Mouse (Mus musculus): ENCODE measurements around the gene Gucd1. TPM values are rescaled to one million over a fixed set of nuclear protein-coding genes. Genes with fewer than 3 reads are reported as not detected.

The Gucd1 gene
- polyA plus RNA-seq, 1 experiment = 49.1 TPM

- DNase-seq = peak; percentile 30
- 1% methylated on average over 74 of the region's 75 CpGs for WGBS
- H3K4me3 ChIP-seq (replicated peaks; ENCODE audit: extremely low read depth, low read depth, low read length) = peak within 1 kb of the TSS; percentile 8
- TF ChIP-seq POLR2A (IDR thresholded peaks at IDR 0.05; ENCODE audit: borderline replicate concordance, extremely low read depth, low read depth, low read length) = no peak
- peaks cover 7% of the 10 kb centered on the region for H3K4me1 ChIP-seq (ENCODE audit: control insufficient read depth, insufficient read depth, low read length)
Observed at GRCm38 (mm10) chr10:75559676-75560548, 42.1 kb upstream of the Gucd1 start, which contains the start of gene Lrrc75b. Lrrc75b (minus strand) TSS chr10:75560330.

DNA sequence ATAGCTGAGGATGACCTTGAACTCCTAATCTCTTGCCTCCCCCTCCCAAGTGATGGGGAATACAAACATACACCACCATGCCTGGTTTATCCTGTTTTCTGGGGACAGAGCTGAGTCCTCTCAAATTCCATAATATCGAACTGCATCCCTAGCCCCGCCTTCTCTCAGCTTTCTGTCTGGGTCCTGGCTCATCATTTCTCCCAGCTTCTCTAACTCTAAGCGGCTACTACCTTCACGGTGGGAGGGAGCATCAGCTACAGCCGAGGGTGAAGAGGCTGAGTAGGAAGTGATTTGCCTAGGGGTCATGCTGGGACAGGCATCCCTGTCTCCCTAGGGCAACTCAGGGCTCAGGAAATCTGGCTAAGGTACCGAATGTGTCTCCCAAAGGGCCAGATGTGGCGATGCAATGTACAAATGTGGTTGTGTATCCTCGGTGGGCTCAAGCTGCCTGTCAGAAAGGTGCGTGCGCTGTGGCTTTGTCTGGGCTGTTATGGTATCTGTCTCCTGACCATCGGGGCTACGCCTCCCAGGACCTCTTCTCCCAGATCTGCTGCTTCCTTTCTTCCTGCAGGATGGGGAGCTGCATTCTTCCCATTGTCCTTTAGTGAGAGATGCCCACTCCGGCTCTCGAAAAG, 41.4 kb upstream of the Gucd1 start:
- Histone ChIP-seq H3K4me1 (ENCODE audit: control insufficient read depth, insufficient read depth, low read length) (peaks cover 7% of the 10 kb centered on the region), H3K4me3 (replicated peaks; ENCODE audit: extremely low read depth, low read depth, low read length) (no peak overlapping the region)
- DNase-seq = no peak
- TF ChIP-seq CTCF (IDR thresholded peaks at IDR 0.05; ENCODE audit: insufficient read depth, low read length) = no peak
- TF ChIP-seq POLR2A (IDR thresholded peaks at IDR 0.05; ENCODE audit: borderline replicate concordance, extremely low read depth, low read depth, low read length) = no peak
- WGBS = 10% methylated on average over 14 of the region's 14 CpGs

- DNase-seq = no peak
Observed at GRCm38 (mm10) chr10:75558515-75558914, 40.7 kb upstream of the Gucd1 start.

DNA sequence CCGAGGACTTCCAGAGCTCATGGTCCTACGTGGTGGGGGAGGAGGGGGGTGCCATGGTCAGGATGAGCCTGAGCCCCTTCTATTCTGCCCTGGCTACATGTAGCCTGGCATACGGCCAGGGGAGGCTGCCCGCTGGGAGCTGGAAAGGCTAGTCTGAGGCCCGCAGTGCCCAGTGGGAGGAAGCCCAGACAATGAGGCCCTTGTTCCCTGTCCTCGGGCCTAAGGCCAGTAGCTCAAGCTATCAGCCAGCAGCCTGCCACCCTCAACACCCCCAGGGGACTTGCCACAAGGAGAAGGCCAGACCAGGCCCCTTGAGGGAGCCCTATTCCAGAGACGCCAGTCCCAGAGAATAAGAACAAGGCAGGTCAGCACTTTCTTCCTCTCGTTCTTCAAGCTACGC, 38.3 kb upstream of the Gucd1 start:
- no peak overlapping the region for H3K4me3 ChIP-seq (replicated peaks; ENCODE audit: extremely low read depth, low read depth, low read length)
- H3K4me1 ChIP-seq (ENCODE audit: control insufficient read depth, insufficient read depth, low read length) = peaks cover 7% of the 10 kb centered on the region
- DNase-seq = no peak
- WGBS = 63% methylated on average over 9 of the region's 9 CpGs
- TF ChIP-seq CTCF (IDR thresholded peaks at IDR 0.05; ENCODE audit: insufficient read depth, low read length) (no peak), POLR2A (IDR thresholded peaks at IDR 0.05; ENCODE audit: borderline replicate concordance, extremely low read depth, low read depth, low read length) (no peak)

More at GRCm38 (mm10) chr10:75558515-75558914, 40.7 kb upstream of the Gucd1 start:
- Histone ChIP-seq H3K4me3 (replicated peaks; ENCODE audit: extremely low read depth, low read depth, low read length) (no peak overlapping the region), H3K4me1 (ENCODE audit: control insufficient read depth, insufficient read depth, low read length) (peaks cover 7% of the 10 kb centered on the region)
- WGBS = 53% methylated on average over 3 of the region's 3 CpGs
- TF ChIP-seq POLR2A (IDR thresholded peaks at IDR 0.05; ENCODE audit: borderline replicate concordance, extremely low read depth, low read depth, low read length) = no peak

- 81% methylated on average over 6 of the region's 6 CpGs for WGBS
- peaks cover 7% of the 10 kb centered on the region for H3K4me1 ChIP-seq (ENCODE audit: control insufficient read depth, insufficient read depth, low read length)
- DNase-seq = no peak
- TF ChIP-seq POLR2A (IDR thresholded peaks at IDR 0.05; ENCODE audit: borderline replicate concordance, extremely low read depth, low read depth, low read length) = no peak
- TF ChIP-seq CTCF (IDR thresholded peaks at IDR 0.05; ENCODE audit: insufficient read depth, low read length) = no peak
- H3K4me3 ChIP-seq (replicated peaks; ENCODE audit: extremely low read depth, low read depth, low read length) = no peak overlapping the region
Observed at GRCm38 (mm10) chr10:75555557-75555956, 37.8 kb upstream of the Gucd1 start.

GRCm38 (mm10) chr10:75554090-75554489, 36.3 kb upstream of the Gucd1 start:
- no peak for TF ChIP-seq CTCF (IDR thresholded peaks at IDR 0.05; ENCODE audit: insufficient read depth, low read length)
- no peak for TF ChIP-seq POLR2A (IDR thresholded peaks at IDR 0.05; ENCODE audit: borderline replicate concordance, extremely low read depth, low read depth, low read length)
- H3K4me1 ChIP-seq (ENCODE audit: control insufficient read depth, insufficient read depth, low read length) = peaks cover under 1% of the 10 kb centered on the region; the same call in 1 of the 2 replicates
- H3K4me3 ChIP-seq (replicated peaks; ENCODE audit: extremely low read depth, low read depth, low read length) = no peak overlapping the region
- 88% methylated on average over 8 of the region's 8 CpGs for WGBS
- DNase-seq = no peak

DNA sequence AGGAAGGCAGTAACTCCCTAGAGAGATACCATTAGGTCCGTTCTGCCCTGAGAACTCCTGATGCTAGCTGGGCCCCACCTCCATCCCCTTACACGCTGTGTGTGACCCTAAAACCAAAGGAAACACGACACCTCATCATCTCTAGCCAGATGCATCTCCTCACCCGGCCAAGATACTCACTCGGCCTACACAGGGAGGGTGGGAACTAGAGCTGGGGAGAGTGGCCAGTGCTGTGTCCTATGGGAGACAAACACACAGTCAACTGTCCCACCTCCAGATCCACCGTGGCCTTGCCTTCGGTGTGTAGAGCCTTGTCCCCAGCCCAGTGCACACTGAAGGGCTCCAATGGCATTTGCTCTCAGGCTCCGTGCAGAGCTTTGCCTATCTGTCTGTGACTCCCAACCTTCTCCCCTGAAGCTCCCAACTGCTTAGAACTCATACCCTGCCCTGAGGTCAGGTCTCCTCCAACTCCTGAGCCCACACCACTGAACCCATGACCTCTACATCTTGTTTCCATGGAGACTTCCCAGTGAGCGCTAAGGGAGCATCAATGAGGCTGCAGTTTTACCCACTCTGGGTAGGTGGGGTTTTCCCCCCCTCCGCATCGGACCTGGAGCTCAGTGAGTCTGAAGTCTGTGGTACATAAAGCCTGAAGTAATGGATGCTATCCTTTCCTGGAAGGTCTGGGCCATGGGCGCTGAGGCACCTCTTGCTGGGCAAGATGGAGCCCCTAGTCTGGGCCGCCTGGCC, 35.1 kb upstream of the Gucd1 start:
- DNase-seq = no peak
- Histone ChIP-seq H3K4me3 (replicated peaks; ENCODE audit: extremely low read depth, low read depth, low read length) (no peak overlapping the region), H3K4me1 (ENCODE audit: control insufficient read depth, insufficient read depth, low read length) (no peaks in the 10 kb centered on the region)
- 82% methylated on average over 13 of the region's 13 CpGs for WGBS
- no peak for TF ChIP-seq POLR2A (IDR thresholded peaks at IDR 0.05; ENCODE audit: borderline replicate concordance, extremely low read depth, low read depth, low read length)
- TF ChIP-seq CTCF (IDR thresholded peaks at IDR 0.05; ENCODE audit: insufficient read depth, low read length) = no peak

- TF ChIP-seq CTCF (IDR thresholded peaks at IDR 0.05; ENCODE audit: insufficient read depth, low read length) (no peak), POLR2A (IDR thresholded peaks at IDR 0.05; ENCODE audit: borderline replicate concordance, extremely low read depth, low read depth, low read length) (no peak)
- 83% methylated on average over 2 of the region's 2 CpGs for WGBS
Observed at GRCm38 (mm10) chr10:75552106-75552505, 34.3 kb upstream of the Gucd1 start.

GRCm38 (mm10) chr10:75551175-75551574, 33.4 kb upstream of the Gucd1 start:
- H3K4me3 ChIP-seq (replicated peaks; ENCODE audit: extremely low read depth, low read depth, low read length) = no peak overlapping the region
- TF ChIP-seq POLR2A (IDR thresholded peaks at IDR 0.05; ENCODE audit: borderline replicate concordance, extremely low read depth, low read depth, low read length) (no peak), CTCF (IDR thresholded peaks at IDR 0.05; ENCODE audit: insufficient read depth, low read length) (no peak)
- H3K4me1 ChIP-seq (ENCODE audit: control insufficient read depth, insufficient read depth, low read length) = no peaks in the 10 kb centered on the region
- no peak for DNase-seq
- 13% methylated on average over 12 of the region's 12 CpGs for WGBS

More at GRCm38 (mm10) chr10:75552106-75552505, 34.3 kb upstream of the Gucd1 start:
- Histone ChIP-seq H3K4me3 (replicated peaks; ENCODE audit: extremely low read depth, low read depth, low read length) (no peak overlapping the region), H3K4me1 (ENCODE audit: control insufficient read depth, insufficient read depth, low read length) (no peaks in the 10 kb centered on the region)
- no peak for DNase-seq
